Mouse (Mus musculus) liver, embryonic 14.5 days (tissue): ENCODE results near the gene Lrrc29.

ENCODE experiments used
- CTCF ChIP-seq: IDR thresholded peaks from 2 replicates; pipeline ENCODE4 v1.5.1; 2016; ENCODE audit warnings: antibody characterized with exemption, low read depth, control low read depth
- EP300 ChIP-seq: IDR thresholded peaks from 2 replicates; pipeline ENCODE4 v1.6.1; 2016; ENCODE audit warnings: antibody characterized with exemption, low read depth

DNA sequence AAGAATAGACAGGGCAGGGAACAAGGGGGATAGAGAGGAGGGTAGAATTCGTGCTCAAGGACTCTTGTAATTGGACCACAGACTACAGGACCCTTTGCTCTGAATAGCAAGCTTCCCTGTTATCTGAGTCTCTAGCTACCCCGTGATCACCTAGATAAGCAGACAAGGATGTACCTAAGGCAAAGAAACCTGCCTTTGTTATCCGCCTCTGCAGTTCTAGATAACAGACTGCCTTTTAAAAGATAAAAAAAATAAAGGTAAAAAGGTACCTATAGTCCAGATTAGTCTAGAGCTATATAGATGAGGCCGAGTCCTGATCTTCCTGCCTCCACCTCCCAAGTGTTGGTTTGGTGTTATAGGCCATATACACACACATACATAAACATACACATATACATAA lies 16.7 kb upstream of the Lrrc29 start:
- TF ChIP-seq CTCF: no peak
- TF ChIP-seq EP300: no peak
